Mouse (Mus musculus) frontal cortex, postnatal 36 days (tissue): ENCODE results near the gene Peli3.
"Not testable (repeated sequence)": the region's sequence is repeated elsewhere in the genome, so short reads cannot be mapped to it uniquely, and the experiment has no call there.

Source experiments
- DNase-seq, 2 experiments: peaks; one replicate each; pipeline ENCODE4 v3.0.0; 2022; ENCODE audit warnings: low spot score in 2 of 2

Gene Peli3

GRCm38 (mm10) chr19:4942551-4943252 lies at the start of gene Peli3:
Gene Peli3 (minus strand): TSS chr19:4943127.
- peak; percentile 65 to 75 for DNase-seq

DNA sequence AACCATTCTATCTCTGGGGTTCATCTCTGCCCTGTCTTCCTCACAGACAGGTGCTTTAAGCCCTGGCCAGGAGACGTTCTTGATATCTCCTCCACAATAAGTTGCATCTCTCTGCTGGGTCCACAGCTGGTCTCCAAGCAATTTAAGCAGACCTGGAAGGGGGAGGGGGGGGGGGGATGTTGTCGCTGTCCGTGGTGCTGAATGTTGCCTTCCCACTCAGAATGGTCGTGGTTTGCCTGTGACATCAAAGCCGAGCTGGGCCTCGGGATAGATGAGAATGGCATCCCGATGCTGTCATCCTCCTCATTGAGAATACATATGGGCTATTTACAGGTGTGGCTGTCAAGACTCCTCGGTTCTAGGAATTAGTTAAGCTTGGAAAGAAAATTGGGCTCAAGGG lies 49.4 kb upstream of the Peli3 start:
- DNase-seq = no peak

GRCm38 (mm10) chr19:4990716-4991115 lies 47.8 kb upstream of the Peli3 start:
- DNase-seq = peak; percentile 54 to 59

GRCm38 (mm10) chr19:4990256-4990625 lies 47.3 kb upstream of the Peli3 start, which contains the start of gene Npas4:
Gene Npas4 (minus strand): TSS chr19:4990316.
- no peak for DNase-seq

- peak; percentile 83 to 86 for DNase-seq
Measured at GRCm38 (mm10) chr19:4989434-4990255, 46.7 kb upstream of the Peli3 start.

- peak; percentile 73 to 74 for DNase-seq
Measured at GRCm38 (mm10) chr19:4989013-4989412, 46.1 kb upstream of the Peli3 start.

- DNase-seq = peak in 1 of 2 experiments; percentile 81
Measured at GRCm38 (mm10) chr19:4981767-4982166, 38.8 kb upstream of the Peli3 start.

DNA sequence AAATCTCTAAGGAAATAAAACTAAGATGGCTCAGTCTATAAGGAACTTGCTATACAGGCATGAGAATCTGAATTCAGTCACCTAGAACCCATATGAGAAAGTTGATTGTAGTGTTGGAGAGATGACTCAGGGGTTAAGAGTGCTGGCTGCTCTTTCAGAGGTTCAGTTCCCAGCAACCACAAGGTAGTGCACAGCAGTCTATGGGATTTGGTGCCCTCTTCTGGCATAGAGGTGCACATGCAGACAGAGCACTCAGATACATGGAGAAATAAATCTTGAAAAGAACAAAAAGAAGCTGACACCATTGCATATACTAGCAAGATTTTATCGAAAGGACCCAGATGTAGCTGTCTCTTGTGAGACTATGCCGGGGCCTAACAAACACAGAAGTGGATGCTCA lies 25.3 kb upstream of the Peli3 start:
- DNase-seq = no peak

DNA sequence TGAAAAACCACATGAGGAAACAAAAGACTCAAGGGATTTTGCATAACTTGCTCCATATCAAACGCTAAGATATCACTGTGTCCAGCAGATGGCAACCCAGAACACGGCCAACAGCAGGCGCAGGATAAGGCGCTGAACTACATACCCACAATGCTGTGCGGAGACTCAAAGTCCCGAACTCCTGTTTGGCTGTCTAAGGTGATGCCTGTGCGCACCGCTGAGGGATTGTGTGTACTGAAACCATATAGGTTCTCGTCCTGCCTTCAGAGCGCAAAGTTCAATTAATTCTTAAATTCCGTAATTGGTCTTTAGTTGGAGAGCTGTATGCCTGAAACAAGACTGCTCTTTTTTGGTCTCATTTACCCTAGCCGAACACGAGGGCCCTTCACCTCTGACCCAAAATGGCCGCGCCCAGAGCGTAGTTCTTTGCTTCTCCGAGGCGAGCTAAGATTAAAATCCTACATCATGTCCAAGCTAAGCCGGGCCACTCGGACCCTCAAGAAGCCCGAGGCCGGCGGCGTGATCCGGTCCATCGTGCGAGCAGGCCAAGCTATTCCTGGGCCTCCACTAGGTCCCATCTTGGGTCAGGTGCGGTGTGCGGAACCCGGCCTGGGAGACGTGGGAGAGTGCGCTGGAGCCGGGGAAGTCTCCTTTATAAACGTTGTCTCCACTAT lies 19.1 kb upstream of the Peli3 start, which contains the start of gene Mrpl11:
Gene Mrpl11, plus strand, starts transcription at position 220 of the 674 bp plus-strand sequence.
- peak; percentile 92 to 96 for DNase-seq

DNA sequence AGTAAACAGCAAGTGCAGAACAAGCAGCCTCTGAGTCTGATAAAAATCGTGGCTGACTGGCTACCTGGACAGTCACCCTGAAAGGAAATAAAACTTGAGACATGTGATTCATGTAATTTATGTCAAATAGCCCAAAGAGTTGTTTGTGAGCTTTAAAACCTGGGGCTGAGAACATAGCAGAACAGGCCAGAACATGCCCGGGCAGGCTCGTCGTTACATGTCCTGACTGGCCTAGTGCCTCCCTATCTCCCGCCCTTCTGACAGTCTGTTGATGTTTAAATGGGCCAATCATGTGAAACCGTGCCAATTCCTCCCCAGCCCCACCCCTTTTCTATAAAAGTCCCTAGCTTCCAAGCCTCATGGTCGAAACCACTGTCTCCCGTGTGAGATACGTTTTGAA lies 5.7 kb upstream of the Peli3 start:
- not testable (repeated sequence) for DNase-seq

GRCm38 (mm10) chr19:4945540-4945939 lies 2.6 kb upstream of the Peli3 start:
- no peak for DNase-seq

DNA sequence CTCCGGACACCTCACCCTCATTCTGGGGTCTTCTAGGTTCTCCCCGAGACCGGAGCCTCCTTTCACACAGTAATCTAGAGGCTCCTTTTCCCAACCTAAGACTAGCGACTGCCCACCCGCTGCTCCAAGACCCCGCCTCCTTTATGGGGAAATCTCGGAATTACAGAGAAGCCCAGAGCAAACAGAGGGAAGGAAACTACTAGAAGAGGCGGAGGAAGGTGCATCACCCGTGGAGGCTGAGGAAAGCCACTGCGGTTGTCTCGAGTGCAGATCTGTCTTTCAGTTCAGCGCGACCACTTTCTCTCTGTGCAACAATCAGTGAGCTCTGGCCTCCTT lies 294 bp upstream of the Peli3 start:
- DNase-seq = no peak

DNA sequence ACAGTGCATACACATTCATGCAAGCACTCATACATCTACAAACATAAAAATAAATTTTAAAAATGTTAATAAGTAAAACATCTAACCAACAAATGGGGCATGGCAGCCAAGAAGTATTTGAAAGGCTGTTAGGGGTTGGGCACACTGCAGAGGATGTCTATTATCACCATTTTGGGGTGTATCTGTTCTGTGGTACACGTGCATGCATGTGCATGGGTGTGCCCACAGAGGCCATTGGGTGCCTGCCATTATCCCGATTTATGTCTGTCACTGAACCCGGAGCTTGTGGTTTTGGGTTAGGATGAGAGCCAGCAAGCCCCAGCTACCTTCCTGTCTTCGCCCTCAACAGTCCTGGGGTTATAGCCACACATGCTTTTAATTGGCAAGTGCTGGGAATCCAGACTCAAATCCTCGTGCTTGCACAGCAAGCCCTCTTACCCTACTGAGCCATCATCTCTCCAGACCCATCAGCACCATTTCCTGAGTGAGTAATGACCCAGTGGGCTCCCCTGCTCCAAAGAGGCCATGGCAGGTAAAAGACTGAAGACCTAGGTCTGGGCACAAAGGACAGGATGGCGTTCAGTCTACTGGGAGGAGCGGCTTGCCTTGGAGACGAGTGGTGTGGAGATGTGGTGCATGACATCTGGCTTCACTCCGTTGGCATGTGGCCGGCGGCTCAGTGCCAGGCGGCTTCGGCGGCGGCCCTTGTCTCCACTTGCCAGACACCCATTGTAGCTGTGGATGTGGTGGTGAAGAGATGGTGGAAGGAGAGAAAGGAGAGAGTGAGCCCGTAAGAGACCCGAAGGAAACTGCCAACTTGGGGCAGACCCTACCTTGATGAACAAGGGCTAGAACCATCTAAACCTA lies 5.2 kb downstream of the Peli3 start:
- DNase-seq = no peak

GRCm38 (mm10) chr19:4936896-4937295 lies 6.0 kb downstream of the Peli3 start:
- no peak for DNase-seq

GRCm38 (mm10) chr19:4928781-4929180 lies 14.1 kb downstream of the Peli3 start:
- DNase-seq = no peak

DNA sequence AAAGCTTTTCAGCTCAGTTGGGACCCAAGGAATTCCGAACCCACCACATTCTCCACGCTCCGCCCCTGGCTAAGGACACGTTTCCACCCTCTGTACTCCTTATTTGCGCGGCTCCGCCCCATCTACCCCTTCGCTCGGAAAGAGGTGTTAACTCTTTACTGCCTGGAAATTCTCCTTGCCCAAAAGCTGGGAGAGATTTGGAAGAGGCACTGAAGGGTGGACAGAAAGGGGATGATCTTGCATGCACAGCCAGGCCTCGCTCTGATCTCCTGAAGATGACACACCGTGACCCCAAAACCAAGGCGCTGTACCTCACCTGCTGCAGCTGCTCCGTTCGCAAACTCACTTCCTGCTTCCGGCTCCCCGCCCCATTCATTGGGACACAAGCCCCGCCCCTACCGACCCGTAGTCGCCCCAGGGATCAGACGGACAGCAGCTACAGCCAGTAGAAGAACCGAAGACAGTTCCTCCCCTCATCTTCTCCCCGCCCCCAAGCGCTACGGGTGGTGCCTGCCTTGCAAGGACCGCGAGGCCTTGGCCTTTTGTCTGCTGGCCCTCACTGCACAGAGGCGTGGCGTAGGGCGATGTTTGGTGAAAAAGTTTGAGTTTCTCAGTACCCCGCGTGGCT lies 14.9 kb downstream of the Peli3 start, which contains the start of gene Dpp3:
Gene Dpp3, minus strand, starts transcription at position 384 of the 628 bp plus-strand sequence.
- peak; percentile 98 for DNase-seq

DNA sequence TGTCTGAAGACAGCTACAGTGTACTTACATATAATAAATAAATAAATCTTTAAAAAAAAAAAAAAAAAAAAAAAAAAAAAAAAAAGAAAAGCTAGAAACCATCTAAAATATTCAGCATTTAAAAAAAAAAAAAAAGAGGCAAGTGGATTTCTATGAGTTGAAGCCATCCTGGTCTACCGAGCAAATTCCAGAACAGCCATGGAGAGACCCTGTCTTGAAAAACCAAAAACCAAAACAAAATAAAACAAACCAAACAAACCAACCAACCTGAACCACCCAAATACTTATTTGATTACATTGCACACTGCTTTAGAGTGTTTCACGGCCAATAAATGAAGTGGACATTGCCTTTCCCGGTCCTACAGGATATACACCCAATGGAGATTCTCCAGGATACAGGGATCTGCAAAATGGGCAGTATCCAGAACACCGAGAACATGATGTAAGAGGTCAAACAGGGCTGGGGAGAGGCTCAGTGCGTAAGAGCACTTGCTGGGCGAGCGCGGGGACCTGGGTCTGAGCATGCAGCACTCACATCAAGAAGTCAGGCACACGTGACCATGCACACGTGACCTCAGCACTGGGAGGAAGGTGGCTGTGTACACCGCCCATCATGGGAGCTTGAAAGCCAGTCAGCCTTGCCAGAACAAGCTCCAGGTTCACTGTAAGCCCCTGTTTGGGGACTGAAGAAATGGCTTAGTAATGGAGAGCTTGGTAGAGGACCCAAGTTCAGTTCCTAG lies 17.6 kb downstream of the Peli3 start:
- DNase-seq = no peak

DNA sequence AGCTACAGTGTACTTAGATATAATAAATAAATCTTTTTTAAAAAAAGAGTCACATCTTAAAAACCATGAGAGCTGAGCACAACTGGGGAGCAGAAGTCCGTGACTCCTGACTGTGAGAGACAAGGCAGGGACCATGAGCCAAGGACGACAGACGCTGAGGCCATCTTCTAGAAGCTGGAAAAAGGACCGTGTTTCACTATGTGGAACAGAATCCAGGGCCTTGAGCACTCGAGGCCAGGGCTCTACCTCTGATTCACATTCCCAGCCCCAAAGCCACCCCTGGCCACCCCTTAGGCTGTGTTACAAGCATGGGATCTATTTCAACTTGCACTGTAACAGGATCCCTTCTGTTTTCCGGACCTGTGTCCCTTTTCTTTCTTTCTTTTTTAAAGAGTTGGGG lies 23.3 kb downstream of the Peli3 start:
- no peak for DNase-seq

GRCm38 (mm10) chr19:4916827-4917226 lies 26.1 kb downstream of the Peli3 start:
- DNase-seq = no peak

- no peak for DNase-seq
Measured at GRCm38 (mm10) chr19:4915924-4916603, 26.9 kb downstream of the Peli3 start.
